Mouse (Mus musculus) hindbrain, embryonic 14.5 days (tissue): ENCODE results near the gene Fmnl3. TPM values are rescaled to one million over a fixed set of nuclear protein-coding genes. Genes with fewer than 3 reads are reported as not detected.

Experiments
- ATAC-seq: fragments of 200-750 bp; cut with Nextera tagmentation; 2 replicates; pipeline ENCODE4 v1.8.0; 2017; ENCODE audit warnings: moderate number of reproducible peaks, mild to moderate bottlenecking, moderate TSS enrichment, moderate library complexity; ENCODE audit not compliant: low FRiP score
- DNase-seq: peaks from one replicate; pipeline ENCODE4 v3.0.0-alpha.2; 2015; ENCODE audit warnings: low spot score
- H3K27ac ChIP-seq: fragments of 300-500 bp; sonication (generic); 2 replicates; pipeline ENCODE4 v1.5.1; 2014; ENCODE audit warnings: mild to moderate bottlenecking, moderate library complexity
- H3K27me3 ChIP-seq: fragments of 300-500 bp; sonication (generic); 2 replicates; pipeline ENCODE4 v1.6.1; 2014; ENCODE audit warnings: mild to moderate bottlenecking, low read length, mixed read lengths; ENCODE audit not compliant: control insufficient read depth, insufficient read depth
- H3K36me3 ChIP-seq: fragments of 300-500 bp; sonication (generic); replicated peaks from 2 replicates; pipeline ENCODE4 v1.6.1; 2014; ENCODE audit not compliant: control insufficient read depth, insufficient read depth
- H3K4me1 ChIP-seq: fragments of 300-500 bp; sonication (generic); replicated peaks from 2 replicates; pipeline ENCODE4 v1.6.1; 2014; ENCODE audit warnings: antibody characterized with exemption, low read length, mixed read lengths; ENCODE audit not compliant: control insufficient read depth, insufficient read depth
- H3K4me2 ChIP-seq: fragments of 300-500 bp; sonication (generic); replicated peaks from 2 replicates; pipeline ENCODE4 v1.6.1; 2014; ENCODE audit warnings: mild to moderate bottlenecking, moderate library complexity
- H3K4me3 ChIP-seq: fragments of 300-500 bp; sonication (generic); replicated peaks from 2 replicates; pipeline ENCODE4 v1.5.1; 2014; ENCODE audit warnings: mild to moderate bottlenecking, low read length
- H3K9ac ChIP-seq: fragments of 300-500 bp; sonication (generic); 2 replicates; pipeline ENCODE4 v1.6.1; 2014
- H3K9me3 ChIP-seq: fragments of 300-500 bp; sonication (generic); 2 replicates; pipeline ENCODE4 v1.6.1; 2016; ENCODE audit warnings: low read length; ENCODE audit not compliant: control insufficient read depth
- WGBS: fragments of 180-500 bp; shearing (Covaris S2); extraction: QIAGEN DNeasy Blood & Tissue Kit; methylation state at CpG from one replicate; pipeline ENCODE4 v1.1.7; 2014; 5-methylcytosine and 5-hydroxymethylcytosine counted together
- polyA plus RNA-seq: library from polyadenylated mRNA; unstranded; fragments of >200 nt; fragmentation: Nextera tagmentation; extraction: Ambion mirVana; gene quantifications from 2 replicates; pipeline ENCODE4 v1.2.1, GENCODE M21; 2014

Fmnl3 gene
- polyA plus RNA-seq, result 9.0 and 9.2 TPM in 2 replicates

DNA sequence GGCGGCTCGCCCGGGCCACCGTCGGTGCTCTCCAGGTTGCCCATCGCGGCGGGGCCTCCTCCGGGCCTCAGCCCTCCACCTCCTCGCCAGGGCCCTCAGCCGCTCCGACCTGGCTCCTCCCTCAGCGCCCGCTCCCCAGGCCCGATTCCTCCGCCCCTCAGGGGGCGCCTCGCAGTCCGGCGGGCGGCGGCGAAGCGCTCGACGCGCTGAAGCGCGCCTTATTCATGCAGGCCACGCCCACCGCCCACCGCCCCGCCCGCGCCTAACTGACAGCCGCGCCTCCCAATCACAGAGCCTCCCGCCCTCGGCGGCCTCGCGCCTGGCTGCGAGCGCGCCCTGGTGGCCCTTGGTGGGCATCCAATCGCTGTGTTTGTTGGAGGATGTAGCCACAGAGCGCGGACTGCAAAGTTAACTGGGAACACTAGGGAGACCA is at the start of gene Fmnl3:
Gene Fmnl3 (minus strand): TSS at position 224 of the 433 bp plus-strand sequence.
- under 1% methylated on average over 42 of the region's 48 CpGs for WGBS
- ATAC-seq, result peak; percentile 97
- H3K4me1 ChIP-seq, result peaks cover 11% of the 10 kb centered on the region

GRCm38 (mm10) chr15:99417692-99418271 is 47.5 kb upstream of the Fmnl3 start:
- Histone ChIP-seq H3K4me2 (no peak overlapping the region), H3K9me3 (no peaks in the 10 kb centered on the region), H3K9ac (no peak overlapping the region), H3K4me1 (peaks cover 10% of the 10 kb centered on the region), H3K27me3 (no peaks in the 10 kb centered on the region), H3K27ac (no peak overlapping the region), H3K36me3 (peaks cover 8% of the 10 kb centered on the region; the same call in 1 of the 2 replicates), H3K4me3 (no peak overlapping the region)
- 55% methylated on average over 17 of the region's 17 CpGs for WGBS
- ATAC-seq, result no peak
- no peak for DNase-seq

More for the DNA sequence above, at the start of gene Fmnl3:
- H3K27me3 ChIP-seq, result no peaks in the 10 kb centered on the region
- H3K4me2 ChIP-seq, result peak within 1 kb of the TSS; percentile 72
- H3K4me3 ChIP-seq, result peak within 1 kb of the TSS; percentile 80
- peak within 1 kb of the TSS; percentile 82 for H3K9ac ChIP-seq
- peak within 1 kb of the TSS; percentile 85 for H3K27ac ChIP-seq
- H3K9me3 ChIP-seq, result no peaks in the 10 kb centered on the region
- peak; percentile 94 for DNase-seq
- no peaks in the 10 kb centered on the region for H3K36me3 ChIP-seq

DNA sequence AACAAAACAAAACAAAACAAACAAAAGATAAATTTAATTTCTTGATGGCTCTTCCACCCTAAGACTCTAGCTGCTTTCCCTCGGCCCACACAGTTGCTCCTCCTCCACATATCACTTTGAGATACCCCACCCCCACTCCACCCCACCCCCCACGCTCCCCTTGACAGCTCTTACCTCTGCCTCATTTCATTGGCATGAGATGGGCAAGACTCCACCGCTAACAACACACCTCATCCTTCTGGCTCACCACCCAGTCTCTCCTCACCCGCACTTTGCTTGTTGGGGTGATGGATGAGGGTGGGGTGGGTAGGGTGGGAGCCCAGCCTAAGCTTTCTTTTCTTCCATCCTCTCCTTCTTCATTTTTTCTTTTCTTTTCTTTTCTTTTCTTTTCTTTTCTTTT is 46.7 kb upstream of the Fmnl3 start:
- Histone ChIP-seq H3K9me3 (no peaks in the 10 kb centered on the region), H3K27ac (no peak overlapping the region), H3K4me2 (no peak overlapping the region), H3K4me3 (no peak overlapping the region), H3K4me1 (peaks cover 10% of the 10 kb centered on the region), H3K27me3 (no peaks in the 10 kb centered on the region), H3K36me3 (0 out of 2 replicates have a peak, but pooled peaks cover under 1% of the 10 kb centered on the region), H3K9ac (no peak overlapping the region)
- ATAC-seq (no peak), DNase-seq (no peak)
- WGBS, result 41% methylated on average over 4 of the region's 4 CpGs

- Histone ChIP-seq H3K9ac (no peak overlapping the region), H3K4me3 (no peak overlapping the region), H3K27me3 (no peaks in the 10 kb centered on the region), H3K27ac (no peak overlapping the region; the same call in 1 of the 2 replicates), H3K4me1 (peaks cover 9% of the 10 kb centered on the region), H3K4me2 (no peak overlapping the region), H3K9me3 (no peaks in the 10 kb centered on the region), H3K36me3 (no peaks in the 10 kb centered on the region)
- ATAC-seq (peak; percentile 45; the same call in 1 of the 2 replicates), DNase-seq (peak; percentile 96)
- 22% methylated on average over 13 of the region's 13 CpGs for WGBS
Observed at GRCm38 (mm10) chr15:99416348-99416882, 46.1 kb upstream of the Fmnl3 start.

DNA sequence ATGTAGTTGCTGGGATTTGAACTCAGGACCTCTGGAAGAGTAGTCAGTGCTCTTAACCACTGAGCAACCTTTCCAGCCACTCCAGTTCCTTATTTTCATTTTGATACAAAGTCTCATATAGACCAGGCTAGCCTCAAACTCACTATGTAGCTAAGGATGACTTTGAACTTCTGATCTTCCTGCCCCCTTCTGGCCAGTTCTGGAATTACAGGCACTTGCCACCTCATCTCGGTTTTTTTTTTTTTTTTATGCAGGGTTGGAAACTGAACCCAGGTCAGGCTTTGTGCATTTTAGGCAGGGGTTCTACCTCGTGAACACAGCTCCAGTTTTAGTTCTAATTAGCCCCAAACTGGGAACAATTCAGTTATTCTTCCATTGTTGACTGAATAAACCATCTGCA is 45.5 kb upstream of the Fmnl3 start:
- Histone ChIP-seq H3K27me3 (no peaks in the 10 kb centered on the region), H3K9me3 (no peaks in the 10 kb centered on the region), H3K4me2 (no peak overlapping the region), H3K9ac (no peak overlapping the region), H3K4me1 (peaks cover 3% of the 10 kb centered on the region; the same call in 1 of the 2 replicates), H3K4me3 (no peak overlapping the region), H3K36me3 (no peaks in the 10 kb centered on the region), H3K27ac (no peak overlapping the region)
- WGBS, result 26% methylated on average over 2 of the region's 2 CpGs
- ATAC-seq, result no peak
- peak; percentile 64 for DNase-seq

DNA sequence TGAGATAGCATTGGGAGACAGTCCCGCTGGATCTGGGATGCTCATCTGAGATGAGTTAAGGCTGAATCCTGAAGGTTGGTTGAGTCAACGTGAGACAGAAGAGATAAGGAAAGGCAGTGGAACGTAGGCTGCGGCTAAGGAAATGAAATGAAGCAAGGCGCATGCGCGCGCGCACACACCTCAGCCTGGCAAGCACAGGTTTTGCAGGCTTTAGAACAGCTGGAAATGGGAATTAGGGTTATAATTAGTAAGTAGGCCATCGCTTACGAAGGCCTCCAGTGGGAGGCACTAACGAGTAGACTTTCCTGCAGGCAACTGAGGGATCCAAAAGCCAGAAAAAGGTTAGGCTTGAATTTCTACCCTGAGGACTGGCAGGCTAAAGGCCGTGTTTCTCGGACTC is 41.5 kb upstream of the Fmnl3 start:
- no peak for DNase-seq

DNA sequence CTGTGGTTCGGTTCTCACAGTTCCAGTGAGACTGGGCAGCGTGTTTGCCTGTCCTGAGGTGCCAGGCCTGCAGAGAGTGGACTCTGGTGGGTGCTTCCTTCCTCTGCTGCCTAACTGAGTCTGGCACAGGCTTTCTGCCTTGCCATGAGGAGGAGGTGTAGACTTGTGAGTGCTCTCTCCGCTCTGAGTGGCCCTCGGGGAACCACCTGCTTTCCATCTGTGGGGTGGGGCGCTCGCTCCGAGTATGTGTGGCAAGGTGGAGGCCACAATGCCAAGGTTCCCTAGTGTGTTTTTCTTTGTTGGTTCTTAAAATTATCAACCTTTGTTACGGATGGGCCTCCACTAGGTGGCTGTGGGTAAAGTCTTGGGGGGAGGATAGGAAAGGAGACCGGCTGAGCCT is 38.6 kb upstream of the Fmnl3 start:
- 90% methylated on average over 9 of the region's 9 CpGs for WGBS
- no peak for DNase-seq
- peaks cover 63% of the 10 kb centered on the region for H3K36me3 ChIP-seq

More for the DNA sequence above, 41.5 kb upstream of the Fmnl3 start:
- H3K4me3 ChIP-seq, result no peak overlapping the region
- H3K4me1 ChIP-seq, result no peaks in the 10 kb centered on the region
- no peak for ATAC-seq
- WGBS, result 61% methylated on average over 14 of the region's 14 CpGs
- H3K27ac ChIP-seq, result no peak overlapping the region
- no peaks in the 10 kb centered on the region for H3K9me3 ChIP-seq
- H3K36me3 ChIP-seq, result peaks cover 34% of the 10 kb centered on the region
- H3K27me3 ChIP-seq, result no peaks in the 10 kb centered on the region
- no peak overlapping the region for H3K9ac ChIP-seq
- H3K4me2 ChIP-seq, result no peak overlapping the region

DNA sequence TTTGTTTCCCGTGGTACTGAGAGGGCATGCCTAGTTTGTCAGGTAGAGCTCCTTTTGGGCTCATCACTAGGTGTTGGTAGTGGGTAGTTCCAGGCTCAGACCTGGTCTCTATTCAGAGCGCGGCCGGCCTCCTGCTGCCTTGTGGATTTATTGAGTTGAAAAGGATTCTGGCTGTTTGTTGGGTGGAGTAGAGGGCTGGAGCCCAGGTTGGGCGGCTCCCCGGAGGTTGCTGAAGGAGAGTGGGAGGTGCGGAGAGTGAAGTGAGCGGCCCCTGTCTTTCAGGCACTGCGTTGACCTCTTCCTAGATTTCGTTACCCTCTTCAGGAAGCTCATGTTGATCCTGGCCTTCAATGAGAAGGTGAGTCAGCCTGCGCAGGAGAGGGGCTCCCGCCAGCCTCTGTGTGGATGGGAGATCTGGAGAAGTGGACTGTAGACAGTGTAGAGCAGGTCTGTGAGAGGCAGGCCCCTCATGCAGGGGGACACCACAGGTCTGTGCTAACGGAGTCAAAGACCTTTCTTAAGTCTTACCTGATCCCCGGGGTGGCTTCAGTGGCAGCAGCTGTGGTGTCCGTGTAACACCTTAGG is 36.8 kb upstream of the Fmnl3 start:
- DNase-seq, result no peak
- Histone ChIP-seq H3K27me3 (no peaks in the 10 kb centered on the region), H3K4me2 (no peak overlapping the region), H3K9me3 (no peaks in the 10 kb centered on the region), H3K4me3 (no peak overlapping the region), H3K9ac (no peak overlapping the region), H3K4me1 (no peaks in the 10 kb centered on the region), H3K36me3 (peaks cover 80% of the 10 kb centered on the region), H3K27ac (no peak overlapping the region)
- 92% methylated on average over 15 of the region's 15 CpGs for WGBS
- ATAC-seq, result no peak

More for the DNA sequence above, 38.6 kb upstream of the Fmnl3 start:
- Histone ChIP-seq H3K27me3 (no peaks in the 10 kb centered on the region), H3K9ac (no peak overlapping the region), H3K27ac (no peak overlapping the region), H3K4me2 (no peak overlapping the region), H3K4me3 (no peak overlapping the region), H3K9me3 (no peaks in the 10 kb centered on the region), H3K4me1 (no peaks in the 10 kb centered on the region)
- no peak for ATAC-seq

DNA sequence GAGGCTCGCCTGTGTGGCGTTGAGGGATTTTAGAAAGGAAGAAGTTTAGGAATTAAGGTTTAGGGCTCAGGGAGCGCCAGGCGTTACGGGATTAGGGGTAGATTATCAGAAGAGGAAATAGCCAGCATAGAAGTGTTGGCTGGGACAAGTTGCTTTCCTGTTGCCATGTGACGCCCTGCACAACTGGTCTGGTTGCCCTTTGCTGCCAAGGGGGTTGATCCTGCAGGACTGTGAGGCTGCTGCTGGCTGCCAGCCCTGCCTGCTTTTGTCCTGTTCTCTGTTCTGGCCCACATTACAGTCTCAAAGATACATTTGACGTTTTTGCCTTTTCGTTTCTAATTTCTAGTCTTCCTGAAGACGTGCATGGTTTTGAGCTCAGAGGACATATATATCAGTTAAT is 34.9 kb upstream of the Fmnl3 start:
- Histone ChIP-seq H3K4me2 (no peak overlapping the region), H3K36me3 (peaks cover 83% of the 10 kb centered on the region), H3K9ac (no peak overlapping the region), H3K27ac (no peak overlapping the region), H3K27me3 (no peaks in the 10 kb centered on the region), H3K9me3 (no peaks in the 10 kb centered on the region), H3K4me1 (no peaks in the 10 kb centered on the region), H3K4me3 (no peak overlapping the region)
- ATAC-seq, result no peak
- DNase-seq, result no peak
- 92% methylated on average over 9 of the region's 9 CpGs for WGBS
